Mouse (Mus musculus) heart, embryonic 10.5 days (tissue): ENCODE data around the gene Fgb. TPM values are rescaled to one million over a fixed set of nuclear protein-coding genes. Genes with fewer than 3 reads are reported as not detected.
A peak's percentile ranks its signal among the peaks of the same experiment; 100 is the strongest.

Experiments used
- DNase-seq: peaks from one replicate; pipeline ENCODE4 v3.0.0-alpha.2; 2017; ENCODE audit warnings: low spot score
- H3K27ac ChIP-seq: fragments of 300-500 bp; sonication (generic); 2 replicates; pipeline ENCODE4 v1.5.1; 2016; ENCODE audit warnings: mild to moderate bottlenecking
- H3K27me3 ChIP-seq: fragments of 300-500 bp; sonication (generic); 2 replicates; pipeline ENCODE4 v1.6.1; 2016; ENCODE audit warnings: mild to moderate bottlenecking; ENCODE audit not compliant: poor library complexity, insufficient read depth, severe bottlenecking
- H3K36me3 ChIP-seq: fragments of 300-500 bp; sonication (generic); 2 replicates; pipeline ENCODE4 v1.6.1; 2016; ENCODE audit warnings: mild to moderate bottlenecking, moderate library complexity
- H3K4me1 ChIP-seq: fragments of 300-500 bp; sonication (generic); 2 replicates; pipeline ENCODE4 v1.6.1; 2016; ENCODE audit warnings: mild to moderate bottlenecking
- H3K4me3 ChIP-seq: fragments of 300-500 bp; sonication (generic); 2 replicates; pipeline ENCODE4 v1.5.1; 2016; ENCODE audit warnings: mild to moderate bottlenecking, moderate library complexity
- H3K9me3 ChIP-seq: fragments of 300-500 bp; sonication (generic); 2 replicates; pipeline ENCODE4 v1.6.1; 2016; ENCODE audit warnings: mild to moderate bottlenecking, moderate library complexity
- WGBS: fragments of 180-500 bp; shearing (Covaris S2); methylation state at CpG from one replicate; pipeline ENCODE4 v1.1.7; 2016; 5-methylcytosine and 5-hydroxymethylcytosine counted together
- polyA plus RNA-seq: library from polyadenylated mRNA; unstranded; fragments of >200 nt; fragmentation: Nextera tagmentation; extraction: Ambion mirVana; gene quantifications from 2 replicates; pipeline ENCODE4 v1.2.1, GENCODE M21; 2016

Fgb gene
- polyA plus RNA-seq, 1 experiment from 2014 or later, result 43.0 TPM

DNA sequence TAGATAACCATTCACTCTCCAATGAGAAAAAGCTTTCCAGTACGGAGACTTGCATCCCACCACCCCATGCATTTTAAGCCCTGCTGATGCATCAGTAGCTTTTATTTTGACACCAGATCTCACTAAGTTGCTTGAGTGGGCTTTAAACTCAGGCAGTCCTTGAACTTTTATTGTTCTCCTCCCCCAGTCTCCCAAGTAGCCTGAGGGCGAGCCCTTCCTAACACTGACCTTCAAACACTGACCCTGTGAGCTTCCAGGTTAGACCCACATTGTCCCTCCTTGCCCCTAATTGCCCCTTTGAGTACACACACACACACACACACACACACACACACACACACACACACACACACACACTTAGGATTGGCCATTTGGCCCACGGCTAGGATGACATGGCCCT lies 53.0 kb downstream of the Fgb start:
- H3K36me3 ChIP-seq, result no peaks in the 10 kb centered on the region
- no peak overlapping the region for H3K4me3 ChIP-seq
- H3K27ac ChIP-seq, result no peak overlapping the region
- peaks cover 35% of the 10 kb centered on the region; the same call in 1 of the 2 replicates for H3K27me3 ChIP-seq
- WGBS, result 70% methylated on average over 3 of the region's 3 CpGs
- no peaks in the 10 kb centered on the region for H3K9me3 ChIP-seq
- DNase-seq, result no peak
- peaks cover 8% of the 10 kb centered on the region for H3K4me1 ChIP-seq

- Histone ChIP-seq H3K4me3 (peak overlapping the region; percentile 54), H3K27me3 (peaks cover 35% of the 10 kb centered on the region; the same call in 1 of the 2 replicates), H3K9me3 (no peaks in the 10 kb centered on the region), H3K4me1 (peaks cover 8% of the 10 kb centered on the region), H3K36me3 (no peaks in the 10 kb centered on the region), H3K27ac (no peak overlapping the region)
- peak; percentile 85 for DNase-seq
- WGBS, result 3% methylated on average over 24 of the region's 24 CpGs
Measured at GRCm38 (mm10) chr3:82995368-82995767, 54.3 kb downstream of the Fgb start.

DNA sequence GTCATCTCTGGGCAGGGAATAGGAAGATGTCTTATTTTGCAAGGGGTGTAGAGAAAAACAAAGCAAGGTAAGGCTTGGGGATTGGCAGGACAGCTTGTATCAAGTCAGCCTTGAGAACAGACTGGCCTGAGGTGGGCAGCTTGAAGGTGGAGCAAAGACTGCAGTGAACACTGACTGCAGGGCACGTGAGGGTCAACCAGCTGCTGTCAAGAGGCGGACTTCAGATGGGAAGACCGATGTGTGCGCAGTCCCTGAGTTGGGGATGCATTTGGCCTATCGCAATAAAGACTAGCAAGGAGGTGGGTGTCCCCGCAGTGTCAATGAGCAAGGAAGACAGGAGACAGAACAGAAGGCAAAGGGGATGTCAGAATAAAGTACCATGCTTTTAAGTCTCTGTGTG lies 56.7 kb downstream of the Fgb start:
- H3K27me3 ChIP-seq, result peaks cover 35% of the 10 kb centered on the region; the same call in 1 of the 2 replicates
- no peaks in the 10 kb centered on the region for H3K36me3 ChIP-seq
- H3K4me1 ChIP-seq, result peaks cover 8% of the 10 kb centered on the region
- no peak overlapping the region for H3K27ac ChIP-seq
- H3K4me3 ChIP-seq, result no peak overlapping the region
- H3K9me3 ChIP-seq, result no peaks in the 10 kb centered on the region
- 82% methylated on average over 6 of the region's 6 CpGs for WGBS
- DNase-seq, result no peak

DNA sequence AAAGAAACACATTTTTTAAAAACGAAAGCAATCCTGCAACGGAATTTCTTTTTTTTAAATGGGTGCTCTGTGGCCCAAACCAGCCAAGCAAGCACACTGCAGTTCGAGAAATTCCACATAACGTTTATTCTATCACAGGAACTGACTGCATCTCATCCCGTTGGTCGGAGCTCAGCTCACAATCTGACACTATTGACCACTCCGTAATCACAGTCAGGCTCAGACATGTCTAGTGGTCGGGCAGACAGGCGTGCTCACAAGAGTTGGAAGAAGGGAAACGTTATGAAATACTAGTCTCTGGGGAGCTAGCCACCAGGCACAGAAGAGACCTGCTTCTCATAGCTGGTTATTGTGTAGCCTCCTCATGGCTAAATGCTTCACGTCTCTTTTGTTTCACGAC lies 57.7 kb downstream of the Fgb start:
- 82% methylated on average over 12 of the region's 12 CpGs for WGBS
- no peak for DNase-seq

More for the DNA sequence above, 57.7 kb downstream of the Fgb start:
- H3K9me3 ChIP-seq, result no peaks in the 10 kb centered on the region
- no peaks in the 10 kb centered on the region for H3K36me3 ChIP-seq
- peaks cover 8% of the 10 kb centered on the region for H3K4me1 ChIP-seq
- no peak overlapping the region for H3K27ac ChIP-seq
- H3K4me3 ChIP-seq, result no peak overlapping the region
- H3K27me3 ChIP-seq, result peaks cover 28% of the 10 kb centered on the region; the same call in 1 of the 2 replicates

Other genes starting within 250 kb of the Fgb start
- gene Rbm46, start 173.4 kb downstream of the Fgb start, polyA plus RNA-seq, result 1.2 and 2.2 TPM in 2 replicates
- not detected in 2 replicates for gene Lrat, start 145.9 kb downstream of the Fgb start, polyA plus RNA-seq
- gene Fgg, start 42.1 kb downstream of the Fgb start, polyA plus RNA-seq, result 0.70 and 40.7 TPM in 2 replicates
- 0.78 and 22.1 TPM in 2 replicates for gene Fga, start 23.8 kb downstream of the Fgb start, polyA plus RNA-seq
- 78.3 and 101 TPM in 2 replicates for gene Plrg1, start 5.7 kb upstream of the Fgb start, polyA plus RNA-seq
- gene Dchs2, start 78.1 kb upstream of the Fgb start, polyA plus RNA-seq, result 0.09 and 0.18 TPM in 2 replicates